In the genomic region with DNA sequence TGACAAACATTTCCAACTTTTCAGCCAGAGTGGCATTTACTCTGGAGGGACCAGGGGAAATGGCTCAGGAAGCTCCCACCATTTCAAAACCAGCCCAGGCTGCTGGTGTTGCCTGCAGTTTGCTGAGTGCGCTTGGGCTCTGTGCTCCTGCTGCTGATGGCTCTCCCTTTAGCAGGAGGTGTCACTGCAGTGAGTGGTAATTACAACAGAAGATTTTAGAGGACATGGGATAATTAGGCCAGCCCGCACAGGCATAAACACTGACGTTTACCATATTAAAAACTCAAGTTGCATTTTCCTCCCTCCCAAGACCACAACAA, we compare ENCODE assay signal across 18 mouse cellular contexts.
DNase-seq lines count a peak whose midpoint lies in the region; ATAC-seq lines count a peak whose summit lies in the region.
"Had no signal": no experiment of that assay in that cellular context is flagged by ENCODE, and none has a peak within 500 bp of the region (broad histone marks: within the 10 kb centered on the region; RNA-seq: fewer than 3 reads in every experiment).

No protein-coding gene starts in this region.

- no peaks in the 10 kb centered on the region for H3K9me3 ChIP-seq in hindbrain, embryonic 12.5 days (replicated peaks)
- no peaks in the 10 kb centered on the region for H3K9me3 ChIP-seq in midbrain, embryonic 14.5 days (ENCODE audit: control insufficient read depth, low read length)
- H3K9me3 ChIP-seq: liver, embryonic 12.5 days; lung, embryonic 15.5 days had no signal

- no peak overlapping the region for H3K4me3 ChIP-seq in hindbrain, embryonic 12.5 days
- no peak overlapping the region for H3K4me3 ChIP-seq in midbrain, embryonic 14.5 days (replicated peaks; ENCODE audit: low read depth, low read length)
- H3K4me3 ChIP-seq: liver, embryonic 12.5 days; lung, embryonic 15.5 days; myocyte had no signal

- no peaks in the 10 kb centered on the region for H3K36me3 ChIP-seq in hindbrain, embryonic 12.5 days
- no peaks in the 10 kb centered on the region for H3K36me3 ChIP-seq in midbrain, embryonic 14.5 days (ENCODE audit: control insufficient read depth, insufficient read depth, low read length)
- H3K36me3 ChIP-seq: liver, embryonic 12.5 days; lung, embryonic 15.5 days had no signal

- 0 out of 2 replicates have a peak overlapping the region, but pooled peaks have one; percentile 42 for H3K27ac ChIP-seq in hindbrain, embryonic 12.5 days
- peak overlapping the region; percentile 64 for H3K27ac ChIP-seq in midbrain, embryonic 14.5 days (replicated peaks; ENCODE audit: low read depth, low read length)
- H3K27ac ChIP-seq: liver, embryonic 12.5 days; lung, embryonic 15.5 days had no signal

- DNase-seq in retina, postnatal 1 day: peak; percentile 42
- DNase-seq in retina, embryonic 14.5 days (ENCODE audit: low spot score): no peak
- peak; percentile 40 for DNase-seq in midbrain, embryonic 14.5 days
- no peak for DNase-seq in kidney, adult 8-10 months
- no peak for DNase-seq in frontal cortex, adult 2 months (ENCODE audit: extremely low spot score in 1 of 2, low spot score in 1 of 2)
- no peak for DNase-seq in natural killer cell, adult 2 months (ENCODE audit: low spot score in 2 of 2)
- DNase-seq: cerebellum, adult 18-20 months; gastrocnemius, postnatal 10 days; heart, postnatal 14 days; kidney, adult 11 months; kidney, postnatal 4 days; layer of hippocampus, postnatal 36 days; left cerebral cortex, postnatal 4 days; spleen, adult 18-20 months had no signal

- no peak overlapping the region for H3K4me2 ChIP-seq in hindbrain, embryonic 12.5 days (replicated peaks)
- H3K4me2 ChIP-seq in midbrain, embryonic 14.5 days (ENCODE audit: low read length): no peak overlapping the region
- H3K4me2 ChIP-seq: liver, embryonic 12.5 days; lung, embryonic 15.5 days had no signal

- no peak for ATAC-seq in hindbrain, embryonic 12.5 days (ENCODE audit: low FRiP score)
- ATAC-seq in midbrain, embryonic 14.5 days (ENCODE audit: low FRiP score, low TSS enrichment): no peak
- ATAC-seq: liver, embryonic 12.5 days had no signal

- peaks cover 17% of the 10 kb centered on the region for H3K4me1 ChIP-seq in hindbrain, embryonic 12.5 days
- peaks cover 22% of the 10 kb centered on the region for H3K4me1 ChIP-seq in midbrain, embryonic 14.5 days (ENCODE audit: control insufficient read depth, insufficient read depth, low read length)
- H3K4me1 ChIP-seq: liver, embryonic 12.5 days; lung, embryonic 15.5 days had no signal

- WGBS in hindbrain, embryonic 12.5 days: 46% methylated on average over 3 of the region's 3 CpGs
- WGBS in midbrain, embryonic 14.5 days: 43% methylated on average over 3 of the region's 3 CpGs

- H3K9ac ChIP-seq in hindbrain, embryonic 12.5 days: no peak overlapping the region
- H3K9ac ChIP-seq in midbrain, embryonic 14.5 days (replicated peaks; ENCODE audit: low read length): no peak overlapping the region
- H3K9ac ChIP-seq: liver, embryonic 12.5 days; lung, embryonic 15.5 days had no signal

- H3K27me3 ChIP-seq in hindbrain, embryonic 12.5 days: no peaks in the 10 kb centered on the region
- H3K27me3 ChIP-seq in midbrain, embryonic 14.5 days (ENCODE audit: control insufficient read depth, insufficient read depth, low read length): peaks cover 4% of the 10 kb centered on the region; the same call in 1 of the 2 replicates
- H3K27me3 ChIP-seq: liver, embryonic 12.5 days; lung, embryonic 15.5 days had no signal

Comparison
In these comparisons a context has a peak if more than half of its experiments do, and no peak if none do; other contexts are left out.
1. DNase-seq: peak in retina, postnatal 1 day (single experiment) and midbrain, embryonic 14.5 days (single experiment); none in retina, embryonic 14.5 days (single experiment), kidney, adult 8-10 months (0 of 2), frontal cortex, adult 2 months (0 of 2) and natural killer cell, adult 2 months (0 of 2).